Mouse (Mus musculus) adrenal gland, postnatal 10 days (tissue): ENCODE data around the gene Car3. TPM values are rescaled to one million over a fixed set of nuclear protein-coding genes. Genes with fewer than 3 reads are reported as not detected.

Experiments
- DNase-seq: peaks from one replicate; pipeline ENCODE4 v3.0.0; 2021; ENCODE audit warnings: mixed read lengths
- total RNA-seq, 2 experiments: library from RNA; stranded (reverse); gene quantifications; 2 replicates each; pipeline ENCODE4 v1.2.3; 2021

The Car3 gene
- total RNA-seq, 2 experiments from 2014 or later, result 1,701 to 1,775 TPM

DNA sequence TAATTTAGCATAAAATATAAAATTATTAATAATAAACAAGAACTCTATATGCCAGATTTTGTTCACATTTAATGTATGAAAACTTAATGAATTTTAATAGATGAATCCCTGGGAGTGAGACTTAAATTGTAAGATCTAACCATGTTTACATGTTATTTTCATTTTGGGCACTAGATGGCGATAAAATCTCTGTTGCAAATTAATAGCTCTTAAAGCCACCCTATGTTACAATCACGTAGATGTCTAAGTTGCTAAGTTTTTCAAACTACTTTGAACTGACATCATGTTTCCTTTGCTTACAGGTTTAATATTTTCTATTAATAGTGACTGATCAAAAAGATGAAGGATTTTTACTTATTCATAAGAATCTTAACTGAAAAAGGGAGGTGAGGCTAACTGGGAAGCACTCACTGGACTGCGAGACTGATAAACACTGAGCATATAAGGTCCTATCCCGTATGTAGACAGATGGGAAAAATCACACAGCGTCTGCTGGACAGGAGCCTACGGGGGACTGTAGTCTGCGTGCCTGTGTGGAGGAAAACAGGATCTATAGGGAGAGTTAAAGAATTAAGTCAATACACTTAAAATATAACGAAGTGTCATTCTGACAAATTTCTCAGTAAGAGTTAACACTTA, 11.2 kb downstream of the Car3 start:
- no peak for DNase-seq

DNA sequence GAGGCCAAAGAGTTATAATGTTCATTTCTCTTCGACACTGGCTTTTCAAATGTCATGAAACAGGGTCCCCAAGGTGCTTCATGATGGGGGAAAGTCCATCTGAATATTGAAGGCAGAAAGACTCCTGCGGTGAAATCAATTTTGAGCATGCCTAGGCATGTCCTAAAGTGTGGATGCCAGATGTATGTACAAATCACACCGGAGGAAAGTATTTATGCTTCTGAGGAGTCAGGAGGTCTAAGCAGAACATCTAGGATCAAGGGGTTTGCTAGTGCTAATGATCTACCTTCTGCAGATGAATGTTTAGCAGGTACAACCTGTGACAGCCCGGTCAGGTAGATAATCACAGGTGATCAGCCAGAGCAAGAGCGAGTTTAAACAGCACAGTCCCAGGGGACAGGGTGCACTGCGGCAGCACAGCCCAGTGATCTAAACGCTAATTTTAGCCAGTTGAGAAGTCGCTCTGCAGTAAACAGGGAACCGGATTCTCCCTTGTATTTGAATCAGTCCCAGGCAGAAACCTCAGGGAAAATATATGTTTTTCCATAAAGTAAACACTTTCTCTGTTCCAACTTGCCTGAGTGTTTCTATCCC, 13.1 kb downstream of the Car3 start:
- no peak for DNase-seq

DNA sequence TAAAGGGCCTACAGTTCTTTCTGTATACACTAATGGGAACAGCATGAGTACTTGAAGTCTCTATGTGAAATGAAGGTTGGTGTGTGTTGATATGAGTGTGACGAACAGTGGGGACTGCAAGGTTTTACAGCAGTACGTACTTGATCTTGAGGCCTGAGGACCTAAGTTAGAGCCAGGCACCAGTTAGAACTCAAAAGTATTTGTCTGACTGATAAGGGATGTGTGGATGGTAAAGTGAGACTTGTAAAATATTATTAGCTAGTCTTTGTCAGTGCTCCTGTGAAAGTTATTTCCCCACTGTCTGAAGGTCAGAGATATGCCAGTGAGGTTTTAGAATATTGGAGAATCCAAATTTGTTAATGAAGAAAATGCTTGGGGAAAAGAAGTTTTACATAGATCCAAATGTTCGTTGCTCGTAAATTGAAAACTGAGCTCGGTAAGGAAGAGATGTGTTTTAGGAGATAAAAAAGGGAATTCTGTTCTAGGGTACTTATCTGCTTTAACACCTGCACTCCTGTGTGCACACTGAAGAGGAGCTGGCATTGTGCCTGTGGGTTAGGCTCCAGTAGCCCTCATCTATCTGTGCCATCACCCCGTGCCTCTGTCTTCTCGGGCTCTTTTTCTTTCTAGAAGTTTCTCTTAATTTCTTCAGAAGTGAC, 14.1 kb downstream of the Car3 start:
- no peak for DNase-seq

GRCm38 (mm10) chr3:14878749-14879223, 15.5 kb downstream of the Car3 start:
- DNase-seq, result no peak

- DNase-seq, result no peak
Observed at GRCm38 (mm10) chr3:14879293-14879692, 16.0 kb downstream of the Car3 start.

- no peak for DNase-seq
Observed at GRCm38 (mm10) chr3:14880277-14880676, 17.0 kb downstream of the Car3 start.

- no peak for DNase-seq
Observed at GRCm38 (mm10) chr3:14882005-14882404, 18.7 kb downstream of the Car3 start.

DNA sequence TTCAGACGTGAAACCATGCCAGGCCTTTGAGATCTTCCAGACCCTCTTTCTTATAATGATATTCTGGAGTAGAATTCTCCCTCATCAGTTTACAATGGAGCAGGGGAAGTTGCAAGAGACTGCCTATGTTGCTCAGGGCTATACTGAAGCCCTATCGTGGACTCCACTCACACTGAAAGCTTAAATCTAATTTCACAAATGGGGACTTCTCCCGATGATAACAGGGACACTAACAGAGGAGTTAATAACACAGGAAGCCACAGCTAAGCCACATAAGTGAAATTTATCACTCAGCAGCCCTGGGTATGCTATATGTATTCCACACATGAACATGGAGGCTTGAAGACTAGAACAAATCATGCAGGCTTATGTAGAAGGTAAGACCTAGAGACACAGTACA, 19.4 kb downstream of the Car3 start:
- no peak for DNase-seq

DNA sequence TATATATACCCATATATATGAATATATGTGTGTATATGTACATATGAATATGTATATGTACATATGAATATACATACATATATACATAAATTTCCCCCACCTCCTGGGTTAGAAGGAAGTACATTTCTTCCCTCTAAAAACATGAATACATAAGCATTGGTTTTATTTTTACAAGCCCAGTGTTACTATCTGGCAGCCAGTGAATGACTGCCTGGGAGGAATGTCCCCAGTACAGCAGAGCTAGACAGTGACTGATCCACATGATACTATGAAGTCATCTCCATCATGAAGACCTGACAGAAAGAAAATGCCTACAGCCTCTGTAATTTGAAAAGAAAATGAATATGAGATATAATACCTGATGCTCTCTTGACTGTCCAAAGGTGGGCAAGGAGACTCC, 21.5 kb downstream of the Car3 start:
- no peak for DNase-seq

DNA sequence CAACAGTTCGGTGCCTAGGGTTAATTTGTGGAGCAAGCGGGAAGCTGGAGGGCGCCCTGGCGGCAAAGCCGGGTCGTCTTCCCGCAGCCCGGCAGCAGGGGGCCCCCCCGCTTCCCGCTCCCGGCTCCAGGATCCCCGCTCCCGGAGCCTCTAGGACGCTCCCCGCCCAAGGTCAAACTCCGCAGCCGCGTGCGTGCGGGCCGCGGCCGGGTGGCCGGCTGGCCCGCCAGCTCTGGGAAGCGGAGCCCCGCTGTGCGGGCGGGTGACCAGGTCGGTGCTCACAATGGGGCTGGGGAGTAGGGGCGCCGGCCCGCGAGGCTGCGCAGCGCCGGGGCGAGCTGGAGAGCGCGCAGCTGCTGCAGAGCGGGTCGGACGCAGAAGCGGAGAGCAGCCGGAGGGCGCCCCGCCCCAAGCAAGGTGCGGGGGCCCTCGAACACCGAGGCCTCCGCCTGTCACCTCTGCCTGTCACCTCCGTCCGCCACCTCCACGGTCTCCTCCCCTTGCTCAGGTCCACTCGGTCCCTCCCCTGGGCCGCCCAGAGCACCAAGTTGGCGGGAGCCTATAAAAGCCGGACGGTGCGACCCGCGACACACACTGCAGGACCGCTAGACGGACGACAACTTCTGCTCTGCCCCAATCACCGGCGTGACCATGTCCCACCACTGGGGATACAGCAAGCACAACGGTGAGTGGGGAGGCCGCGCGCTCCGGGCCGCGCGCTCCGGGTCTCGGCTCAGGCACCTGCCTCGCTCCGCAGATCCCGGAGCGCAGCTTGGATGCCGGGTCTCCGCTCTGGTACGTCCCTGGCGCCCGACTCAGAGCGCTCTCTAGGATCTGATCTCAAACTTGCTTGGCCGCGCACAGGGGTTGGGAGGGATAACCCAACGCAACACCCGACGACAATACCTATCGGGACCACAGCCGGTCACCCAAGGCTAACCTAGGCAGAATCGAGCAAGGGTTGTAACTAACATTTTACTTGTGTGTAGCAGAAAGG, 23.1 kb downstream of the Car3 start, which contains the start of gene Car2:
Gene Car2, plus strand, starts transcription at position 172 of the 997 bp plus-strand sequence.
- peak; percentile 92 for DNase-seq

GRCm38 (mm10) chr3:14887134-14887666, 23.9 kb downstream of the Car3 start:
- DNase-seq, result no peak

DNA sequence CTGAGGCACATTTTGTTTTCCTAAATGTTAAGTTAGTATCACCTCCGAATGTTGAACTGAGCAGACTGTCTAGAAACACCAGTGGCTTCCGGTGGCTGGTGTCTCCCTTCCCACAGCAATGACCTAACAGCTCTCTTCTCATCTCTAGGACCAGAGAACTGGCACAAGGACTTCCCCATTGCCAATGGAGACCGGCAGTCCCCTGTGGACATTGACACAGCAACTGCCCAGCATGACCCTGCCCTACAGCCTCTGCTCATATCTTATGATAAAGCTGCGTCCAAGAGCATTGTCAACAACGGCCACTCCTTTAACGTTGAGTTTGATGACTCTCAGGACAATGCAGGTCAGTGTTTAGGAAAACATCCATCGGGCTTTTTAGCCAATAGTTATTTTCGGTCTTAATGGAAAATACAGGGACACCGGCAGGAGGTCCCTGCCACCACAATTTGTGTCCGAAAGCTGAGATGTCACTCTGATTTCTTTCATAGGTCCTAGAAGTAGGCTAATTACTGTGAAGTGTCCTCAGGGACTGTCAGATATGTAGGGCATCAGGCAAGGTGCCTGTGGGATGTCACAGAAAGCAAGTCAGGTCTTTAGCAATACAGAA, 24.5 kb downstream of the Car3 start:
- DNase-seq, result no peak

DNA sequence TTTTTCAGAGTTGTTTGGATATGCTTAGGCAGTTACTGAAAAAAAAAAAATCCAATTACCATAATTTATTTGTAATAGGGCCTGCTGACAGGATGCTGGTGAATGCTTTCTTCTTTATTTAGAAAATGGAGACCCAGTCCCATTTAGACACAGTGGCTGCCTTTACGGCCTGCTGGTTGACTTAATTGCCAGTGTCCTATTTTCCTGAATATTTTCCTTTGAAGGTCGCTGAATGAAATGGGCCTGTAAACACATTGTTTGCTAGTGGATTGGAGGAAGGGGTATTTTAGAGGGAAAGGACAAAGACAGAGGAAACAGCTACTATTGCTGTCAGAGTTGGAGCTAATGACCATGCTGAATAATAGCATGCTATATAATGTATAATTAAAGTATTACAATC, 25.2 kb downstream of the Car3 start:
- no peak for DNase-seq

- no peak for DNase-seq
Observed at GRCm38 (mm10) chr3:14889085-14889484, 25.8 kb downstream of the Car3 start.

DNA sequence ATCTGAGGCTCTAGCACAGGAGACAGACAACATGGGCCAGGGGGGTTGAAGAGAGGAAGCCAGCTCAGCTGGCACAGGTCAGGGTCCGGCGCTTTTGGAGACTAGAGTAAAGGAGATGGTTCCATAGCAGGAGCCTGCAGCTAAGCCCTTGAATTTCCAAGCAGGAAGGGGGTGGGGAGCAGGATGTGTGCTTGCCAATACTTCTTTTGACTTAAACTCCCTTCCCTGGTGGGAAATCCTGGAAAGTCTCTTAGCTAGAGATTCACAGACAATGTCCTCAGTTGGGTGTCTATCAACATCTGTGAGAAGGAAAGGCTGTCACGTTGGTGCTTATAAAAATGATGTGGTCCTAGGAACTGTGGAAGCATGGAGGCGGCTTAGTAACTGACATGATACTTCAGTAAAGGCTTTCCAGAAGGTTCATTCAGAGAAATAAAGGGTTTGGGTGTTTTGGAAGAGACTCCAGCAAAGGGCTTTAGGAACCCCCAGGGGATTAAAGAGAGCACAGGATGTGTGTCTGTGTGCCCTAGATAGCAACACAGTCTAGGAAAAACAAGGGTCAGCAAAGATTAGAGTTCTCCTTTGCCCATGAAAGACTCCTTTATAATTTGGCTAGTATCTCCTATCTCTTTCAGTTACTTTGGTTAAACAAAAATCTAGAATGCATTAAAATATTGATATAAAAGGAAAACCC, 26.6 kb downstream of the Car3 start:
- no peak for DNase-seq

- no peak for DNase-seq
Observed at GRCm38 (mm10) chr3:14892991-14893390, 29.7 kb downstream of the Car3 start.

DNA sequence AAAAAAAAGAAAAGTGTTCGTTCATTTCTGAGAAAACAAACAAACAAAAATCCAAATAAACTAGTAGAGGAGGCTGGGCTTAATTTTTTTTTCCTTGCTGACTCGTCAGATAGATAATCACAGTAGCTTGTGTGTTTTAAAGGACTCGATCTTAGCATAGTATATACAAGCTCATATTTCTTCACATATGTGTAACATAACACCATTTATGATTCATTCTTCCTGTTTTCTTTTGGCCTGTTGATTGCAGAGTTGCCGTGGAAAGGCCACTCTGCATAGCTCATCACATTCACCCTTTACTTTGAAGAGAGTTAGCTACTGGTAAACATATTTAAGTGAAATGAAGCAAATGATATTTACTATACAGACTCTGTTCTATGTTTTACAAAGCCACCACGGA, 30.4 kb downstream of the Car3 start:
- DNase-seq, result no peak

DNA sequence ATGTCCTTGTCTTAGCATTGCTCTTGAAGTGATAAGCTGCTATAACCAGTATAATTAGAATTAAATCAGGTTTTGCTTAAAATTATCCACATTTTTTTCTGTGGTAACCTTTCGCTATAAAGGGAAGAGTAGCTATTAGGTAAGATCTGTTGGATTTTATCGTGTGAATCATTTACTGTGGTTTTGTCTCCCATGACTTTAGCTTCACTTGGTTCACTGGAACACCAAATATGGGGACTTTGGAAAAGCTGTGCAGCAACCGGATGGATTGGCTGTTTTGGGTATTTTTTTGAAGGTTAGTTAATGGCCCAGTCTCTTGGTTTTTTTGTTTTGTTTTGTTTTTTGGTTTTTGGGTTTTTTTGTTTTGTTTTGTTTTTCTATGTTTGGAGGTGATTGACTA, 32.0 kb downstream of the Car3 start:
- DNase-seq, result no peak

GRCm38 (mm10) chr3:14897770-14898169, 34.5 kb downstream of the Car3 start:
- DNase-seq, result no peak

GRCm38 (mm10) chr3:14903380-14903779, 40.1 kb downstream of the Car3 start:
- no peak for DNase-seq

DNA sequence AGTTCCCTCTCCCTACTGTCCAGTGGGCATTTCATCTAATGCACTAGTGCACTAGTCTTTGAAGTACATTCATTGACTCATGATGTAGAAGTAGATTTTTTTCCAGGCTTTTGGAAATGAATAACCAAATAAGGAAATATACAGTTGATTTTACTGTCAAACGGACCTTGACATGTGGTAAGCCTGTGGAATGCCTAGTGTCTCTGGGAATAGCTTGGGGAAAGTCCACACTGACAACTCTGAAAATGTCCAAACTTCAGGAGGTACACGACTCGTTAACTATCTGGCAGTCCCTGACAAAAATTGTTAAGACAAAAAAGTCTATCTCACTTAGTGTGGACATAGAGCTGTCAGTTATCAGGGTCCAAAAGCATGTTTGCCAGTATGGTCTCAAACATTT, 40.9 kb downstream of the Car3 start:
- no peak for DNase-seq
